Mouse (Mus musculus) spleen, adult 2 months (tissue): ENCODE measurements around the gene Epas1. TPM values are rescaled to one million over a fixed set of nuclear protein-coding genes. Genes with fewer than 3 reads are reported as not detected.

ENCODE experiments used
- DNase-seq, 2 experiments: peaks; one replicate each; pipeline versions ENCODE4 v3.0.0 to v3.0.0-alpha.2; 2012 to 2021; ENCODE audit warnings: low spot score in 2 of 2, low read depth in 1 of 2
- H3K27ac ChIP-seq: fragments of 200-500 bp; 2 replicates; pipeline ENCODE4 v1.5.1; 2012; ENCODE audit warnings: low read length, inconsistent platforms; ENCODE audit not compliant: insufficient read depth
- H3K27me3 ChIP-seq: fragments of 200-500 bp; 2 replicates; pipeline ENCODE4 v1.6.1; 2012; ENCODE audit warnings: mild to moderate bottlenecking, moderate library complexity, low read length, inconsistent platforms; ENCODE audit not compliant: control insufficient read depth, insufficient read depth
- H3K36me3 ChIP-seq: fragments of 200-500 bp; 2 replicates; pipeline ENCODE4 v1.6.1; 2012; ENCODE audit warnings: mild to moderate bottlenecking, low read length, inconsistent platforms; ENCODE audit not compliant: control insufficient read depth, insufficient read depth
- H3K4me1 ChIP-seq: fragments of 200-500 bp; 2 replicates; pipeline ENCODE4 v1.6.1; 2011; ENCODE audit warnings: inconsistent platforms; ENCODE audit not compliant: control insufficient read depth, insufficient read depth, insufficient read length
- H3K4me3 ChIP-seq: fragments of 200-500 bp; 2 replicates; pipeline ENCODE4 v1.5.1; 2011; ENCODE audit warnings: mild to moderate bottlenecking, inconsistent platforms; ENCODE audit not compliant: insufficient read depth, insufficient read length; ENCODE audit errors: extremely low read depth
- CTCF ChIP-seq: fragments of 200-500 bp; IDR thresholded peaks from 2 replicates; pipeline ENCODE4 v1.5.1; 2011; ENCODE audit warnings: mild to moderate bottlenecking, inconsistent platforms; ENCODE audit not compliant: insufficient read depth, insufficient read length, insufficient replicate concordance; ENCODE audit errors: extremely low read depth
- POLR2A ChIP-seq: fragments of 200-500 bp; IDR thresholded peaks from 2 replicates; pipeline ENCODE4 v1.6.1; 2011; ENCODE audit warnings: low read depth, low read length, inconsistent platforms
- WGBS: fragments of 180-500 bp; shearing (Covaris S2); methylation state at CpG from one replicate; pipeline ENCODE4 v1.1.7; 2018; 5-methylcytosine and 5-hydroxymethylcytosine counted together
- polyA plus RNA-seq: library from polyadenylated mRNA; depleted of rRNA; stranded (reverse); fragments of >200 nt; gene quantifications from 2 replicates; pipeline ENCODE4 v1.2.3, GENCODE M21; 2012

Epas1 gene
- polyA plus RNA-seq, 1 experiment = 40.1 TPM

DNA sequence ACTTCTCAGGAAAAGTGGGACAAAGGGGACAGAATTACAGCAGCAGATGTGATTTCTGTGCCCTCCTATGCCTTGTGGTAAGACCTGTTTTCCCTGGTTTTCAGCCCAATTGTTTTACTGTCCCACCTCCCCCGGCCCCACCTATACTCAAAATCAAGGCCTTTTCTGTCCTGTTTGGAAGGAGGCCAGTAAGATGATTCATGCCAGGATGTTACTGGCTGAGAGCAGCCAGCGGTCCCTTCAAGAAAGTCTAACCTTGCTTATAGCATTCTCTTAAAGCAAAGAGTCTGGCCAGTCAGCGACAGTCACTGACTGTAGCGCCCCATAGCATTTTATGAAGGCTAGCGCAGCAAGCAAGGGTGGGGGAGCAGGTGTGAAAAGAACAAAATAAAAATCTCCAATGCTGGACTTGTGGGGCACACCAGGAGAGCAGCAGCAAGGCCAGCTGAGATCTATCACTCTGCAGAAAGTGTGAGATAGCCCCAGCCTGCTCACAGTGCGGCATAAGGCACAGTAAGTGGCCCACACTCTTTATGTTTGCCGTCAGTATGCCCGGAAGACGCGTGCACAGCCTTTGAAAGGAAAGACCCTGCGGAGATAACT, 47.8 kb downstream of the Epas1 start:
- Histone ChIP-seq H3K4me3 (no peak overlapping the region), H3K27me3 (no peaks in the 10 kb centered on the region), H3K4me1 (peaks cover 6% of the 10 kb centered on the region; the same call in 1 of the 2 replicates), H3K36me3 (no peaks in the 10 kb centered on the region), H3K27ac (peak overlapping the region; percentile 62)
- 73% methylated on average over 11 of the region's 11 CpGs for WGBS
- TF ChIP-seq CTCF (no peak), POLR2A (no peak)
- no peak for DNase-seq

DNA sequence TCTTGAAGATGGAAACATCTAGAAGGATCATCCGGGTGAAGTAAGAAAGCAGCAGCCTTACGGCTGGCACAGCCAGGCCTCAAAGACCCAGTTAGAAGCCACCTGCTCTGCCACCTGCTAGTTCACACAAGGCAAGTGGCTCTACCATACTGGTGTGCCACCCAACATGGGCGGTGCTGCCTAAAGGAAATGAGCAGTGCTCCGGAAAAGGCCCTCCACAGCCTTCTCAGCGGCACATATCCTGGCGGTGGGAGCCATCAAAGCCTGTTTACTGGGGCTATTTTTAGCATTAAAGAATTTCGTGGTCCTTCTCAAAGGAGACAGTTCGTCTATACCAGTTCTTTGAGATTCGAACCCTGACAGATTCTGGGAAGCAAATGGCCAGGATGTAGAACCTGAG, 48.4 kb downstream of the Epas1 start:
- 13% methylated on average over 9 of the region's 9 CpGs for WGBS
- Histone ChIP-seq H3K4me3 (no peak overlapping the region), H3K36me3 (no peaks in the 10 kb centered on the region), H3K27me3 (no peaks in the 10 kb centered on the region), H3K4me1 (peaks cover 6% of the 10 kb centered on the region; the same call in 1 of the 2 replicates), H3K27ac (peak overlapping the region; percentile 62)
- DNase-seq = peak; percentile 22 to 24
- no peak for TF ChIP-seq POLR2A
- TF ChIP-seq CTCF = no peak

DNA sequence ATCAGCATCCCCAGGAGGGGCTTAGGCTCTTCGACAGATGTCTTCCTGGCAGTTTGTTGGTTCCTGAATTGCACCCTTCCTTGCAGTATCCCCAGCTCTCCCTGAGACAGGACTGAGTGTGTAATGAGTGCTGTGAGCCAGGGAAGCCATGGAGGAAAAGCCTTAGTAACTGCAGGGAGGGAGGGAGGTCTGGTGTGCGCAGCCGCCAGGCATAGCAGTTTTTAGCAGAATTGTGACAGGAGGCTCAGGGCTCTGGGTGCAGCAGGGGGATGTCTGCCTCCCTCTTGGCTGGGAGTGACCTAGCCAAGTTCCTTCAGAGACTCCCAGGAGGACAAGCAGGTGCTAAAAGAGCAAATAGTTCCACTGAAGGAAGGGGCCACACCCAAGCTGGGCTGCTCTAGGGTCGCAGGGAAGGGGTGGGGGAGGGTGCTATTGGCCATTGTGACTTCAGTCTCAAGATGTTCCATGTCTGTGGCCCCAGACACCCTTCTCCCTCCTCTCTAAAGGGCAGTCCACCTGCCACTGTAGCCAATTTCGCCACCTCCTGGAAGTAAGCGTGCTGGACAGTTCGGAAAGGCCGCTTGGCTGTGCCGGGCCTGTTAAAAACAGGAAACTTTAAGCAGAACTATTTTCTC, 49.0 kb downstream of the Epas1 start:
- Histone ChIP-seq H3K36me3 (no peaks in the 10 kb centered on the region), H3K27ac (peak overlapping the region; percentile 50), H3K27me3 (no peaks in the 10 kb centered on the region), H3K4me1 (peaks cover 6% of the 10 kb centered on the region; the same call in 1 of the 2 replicates), H3K4me3 (no peak overlapping the region)
- no peak for DNase-seq
- 52% methylated on average over 9 of the region's 9 CpGs for WGBS
- TF ChIP-seq CTCF (no peak), POLR2A (no peak)

DNA sequence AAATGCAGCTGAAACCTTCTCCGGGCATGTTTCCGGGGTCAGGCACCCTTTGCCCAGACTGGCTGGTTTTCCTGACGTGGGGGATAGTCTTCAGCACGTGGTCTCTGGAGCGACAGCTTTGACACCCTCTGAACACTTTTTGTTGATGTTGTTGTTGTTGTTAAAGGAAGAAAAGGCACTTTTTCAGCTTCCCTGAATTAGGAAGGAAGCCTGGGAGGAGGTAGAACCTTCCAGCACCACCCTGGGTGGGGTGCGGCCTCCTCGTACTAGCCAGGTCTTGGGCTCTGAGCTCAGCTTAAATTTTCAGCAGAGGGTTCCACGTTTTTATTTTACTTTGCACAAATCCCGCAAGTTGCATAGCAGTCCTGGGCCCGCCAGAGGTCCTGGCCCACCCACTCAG, 49.6 kb downstream of the Epas1 start:
- Histone ChIP-seq H3K4me3 (no peak overlapping the region), H3K27ac (no peak overlapping the region), H3K36me3 (no peaks in the 10 kb centered on the region), H3K27me3 (no peaks in the 10 kb centered on the region), H3K4me1 (peaks cover 6% of the 10 kb centered on the region; the same call in 1 of the 2 replicates)
- DNase-seq = no peak
- TF ChIP-seq CTCF (no peak), POLR2A (no peak)
- 86% methylated on average over 10 of the region's 10 CpGs for WGBS

DNA sequence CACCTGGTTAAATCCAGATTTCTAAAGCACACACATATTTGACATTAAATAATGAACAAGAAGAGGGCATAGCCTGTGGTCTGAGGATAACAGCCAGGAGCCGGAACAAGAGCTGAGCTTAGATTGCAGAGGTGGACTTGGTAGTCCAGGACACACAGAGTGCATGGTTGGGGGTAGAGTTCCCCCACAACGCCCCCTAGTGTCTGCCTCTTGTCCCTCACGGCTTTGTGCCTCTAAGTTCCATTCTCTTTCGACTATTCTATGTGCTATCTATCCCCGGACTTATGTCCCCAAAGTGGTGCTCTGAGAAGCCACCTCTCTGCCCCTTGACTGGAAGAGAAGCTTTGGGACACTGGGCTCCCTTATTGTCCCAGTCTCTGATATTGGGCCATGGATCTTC, 50.2 kb downstream of the Epas1 start:
- H3K27ac ChIP-seq = no peak overlapping the region
- peaks cover 6% of the 10 kb centered on the region; the same call in 1 of the 2 replicates for H3K4me1 ChIP-seq
- DNase-seq = no peak
- no peak overlapping the region for H3K4me3 ChIP-seq
- 82% methylated on average over 5 of the region's 5 CpGs for WGBS
- no peaks in the 10 kb centered on the region for H3K36me3 ChIP-seq
- H3K27me3 ChIP-seq = no peaks in the 10 kb centered on the region
- no peak for TF ChIP-seq POLR2A
- TF ChIP-seq CTCF = peak; percentile 23; the same call in 1 of the 2 replicates

DNA sequence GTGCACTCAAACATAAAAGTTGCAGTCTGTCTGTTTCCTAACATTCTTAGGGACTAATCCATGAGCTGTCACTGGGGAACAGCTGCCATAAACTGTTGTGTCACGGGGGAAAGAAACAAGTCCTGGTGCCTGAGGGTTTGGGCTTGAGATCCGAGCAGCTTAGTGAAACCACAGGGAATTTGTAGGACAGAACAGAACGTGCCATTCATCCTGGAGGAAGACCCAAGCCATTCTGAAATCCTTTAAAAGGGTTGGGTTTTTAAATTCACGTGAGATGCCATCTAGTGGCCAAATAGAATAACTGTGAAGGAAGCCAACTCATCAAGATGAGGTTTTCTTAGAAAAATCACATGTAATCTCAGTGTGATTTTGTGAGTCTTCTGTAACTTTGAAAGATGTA, 58.5 kb downstream of the Epas1 start:
- WGBS = 13% methylated on average over 4 of the region's 4 CpGs
- no peak for TF ChIP-seq CTCF
- TF ChIP-seq POLR2A = no peak
- H3K27me3 ChIP-seq = no peaks in the 10 kb centered on the region

DNA sequence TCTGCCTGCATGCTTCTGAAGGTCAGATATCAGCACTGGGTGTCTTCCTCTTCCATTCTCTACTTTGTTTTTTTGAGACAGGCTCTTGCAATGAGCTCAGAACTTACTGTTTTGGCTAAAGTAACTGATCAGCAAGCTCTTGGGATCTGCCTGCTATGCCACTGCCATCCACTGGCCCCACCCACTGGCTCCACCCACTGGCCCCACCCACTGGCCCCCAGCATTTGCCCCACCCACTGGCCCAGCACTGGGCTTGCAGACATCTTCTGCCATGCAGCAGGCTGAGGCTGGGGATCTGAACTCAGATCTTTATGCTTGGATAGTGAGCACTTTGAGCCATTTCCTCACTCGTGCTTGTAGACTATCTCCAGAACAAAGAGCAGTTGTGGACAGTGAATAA, 60.8 kb downstream of the Epas1 start:
- Histone ChIP-seq H3K36me3 (no peaks in the 10 kb centered on the region), H3K4me3 (no peak overlapping the region), H3K27ac (no peak overlapping the region), H3K4me1 (no peaks in the 10 kb centered on the region), H3K27me3 (no peaks in the 10 kb centered on the region)
- WGBS = 44% methylated on average over 1 of the region's 1 CpGs
- DNase-seq = no peak
- TF ChIP-seq POLR2A (no peak), CTCF (no peak)

More for the DNA sequence above, 58.5 kb downstream of the Epas1 start:
- no peak overlapping the region for H3K4me3 ChIP-seq
- no peak overlapping the region for H3K27ac ChIP-seq
- no peaks in the 10 kb centered on the region for H3K36me3 ChIP-seq
- H3K4me1 ChIP-seq = no peaks in the 10 kb centered on the region
- no peak for DNase-seq
